Mouse (Mus musculus) spleen, adult 12 weeks (tissue): Measurements from ENCODE around the gene Nsun3.
"Not testable (repeated sequence)": the region's sequence is repeated elsewhere in the genome, so short reads cannot be mapped to it uniquely, and the experiment has no call there.

Experiments
- DNase-seq: peaks from one replicate; pipeline ENCODE4 v3.0.0; 2022; ENCODE audit warnings: low spot score

Nsun3 gene

GRCm38 (mm10) chr16:62753079-62753478 lies 33.5 kb downstream of the Nsun3 start:
- DNase-seq: no peak

GRCm38 (mm10) chr16:62745875-62746274 lies 40.7 kb downstream of the Nsun3 start:
- DNase-seq: no peak

GRCm38 (mm10) chr16:62734359-62734758 lies 52.3 kb downstream of the Nsun3 start:
- no peak for DNase-seq

- DNase-seq: no peak
Observed at GRCm38 (mm10) chr16:62730291-62730690, 56.3 kb downstream of the Nsun3 start.

GRCm38 (mm10) chr16:62729846-62730245 lies 56.8 kb downstream of the Nsun3 start:
- DNase-seq: no peak

GRCm38 (mm10) chr16:62718255-62718654 lies 68.4 kb downstream of the Nsun3 start:
- DNase-seq: not testable (repeated sequence)

- no peak for DNase-seq
Observed at GRCm38 (mm10) chr16:62690436-62690835, 96.2 kb downstream of the Nsun3 start.

GRCm38 (mm10) chr16:62686073-62686472 lies 100.5 kb downstream of the Nsun3 start:
- DNase-seq: no peak

- DNase-seq: no peak
Observed at GRCm38 (mm10) chr16:62685494-62685893, 101.1 kb downstream of the Nsun3 start.
